Mouse (Mus musculus) heart, embryonic 10.5 days (tissue): ENCODE results near the gene Soat1. TPM values are rescaled to one million over a fixed set of nuclear protein-coding genes. Genes with fewer than 3 reads are reported as not detected.
A peak's percentile ranks its signal among the peaks of the same experiment; 100 is the strongest.

Experiments used
- DNase-seq: peaks from one replicate; pipeline ENCODE4 v3.0.0-alpha.2; 2017; ENCODE audit warnings: low spot score
- H3K27ac ChIP-seq: fragments of 300-500 bp; sonication (generic); 2 replicates; pipeline ENCODE4 v1.5.1; 2016; ENCODE audit warnings: mild to moderate bottlenecking
- H3K27me3 ChIP-seq: fragments of 300-500 bp; sonication (generic); 2 replicates; pipeline ENCODE4 v1.6.1; 2016; ENCODE audit warnings: mild to moderate bottlenecking; ENCODE audit not compliant: poor library complexity, insufficient read depth, severe bottlenecking
- H3K36me3 ChIP-seq: fragments of 300-500 bp; sonication (generic); 2 replicates; pipeline ENCODE4 v1.6.1; 2016; ENCODE audit warnings: mild to moderate bottlenecking, moderate library complexity
- H3K4me1 ChIP-seq: fragments of 300-500 bp; sonication (generic); 2 replicates; pipeline ENCODE4 v1.6.1; 2016; ENCODE audit warnings: mild to moderate bottlenecking
- H3K4me3 ChIP-seq: fragments of 300-500 bp; sonication (generic); 2 replicates; pipeline ENCODE4 v1.5.1; 2016; ENCODE audit warnings: mild to moderate bottlenecking, moderate library complexity
- H3K9me3 ChIP-seq: fragments of 300-500 bp; sonication (generic); 2 replicates; pipeline ENCODE4 v1.6.1; 2016; ENCODE audit warnings: mild to moderate bottlenecking, moderate library complexity
- WGBS: fragments of 180-500 bp; shearing (Covaris S2); methylation state at CpG from one replicate; pipeline ENCODE4 v1.1.7; 2016; 5-methylcytosine and 5-hydroxymethylcytosine counted together
- polyA plus RNA-seq: library from polyadenylated mRNA; unstranded; fragments of >200 nt; fragmentation: Nextera tagmentation; extraction: Ambion mirVana; gene quantifications from 2 replicates; pipeline ENCODE4 v1.2.1, GENCODE M21; 2016

The Soat1 gene
- polyA plus RNA-seq, 1 experiment from 2014 or later = 60.6 TPM

DNA sequence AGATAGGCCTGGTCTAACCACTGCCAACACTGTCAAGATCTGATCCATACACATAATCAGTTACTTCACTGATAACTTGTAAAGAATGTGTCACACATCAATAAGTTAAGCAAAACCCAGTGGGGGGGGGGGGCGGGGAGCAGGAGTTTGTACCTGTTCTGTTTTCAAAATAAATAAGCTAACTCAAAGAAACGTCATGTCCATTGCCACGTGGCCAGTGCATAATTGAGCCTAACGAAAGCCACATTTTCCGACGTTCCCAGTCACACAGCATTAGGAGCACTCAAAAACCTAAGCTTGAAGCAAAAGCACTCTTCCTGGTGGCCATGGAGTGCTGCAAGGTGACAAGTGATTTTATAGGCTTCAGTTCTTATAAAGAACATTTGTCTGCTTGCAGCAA lies 13.1 kb downstream of the Soat1 start:
- no peak overlapping the region for H3K4me3 ChIP-seq
- H3K9me3 ChIP-seq = no peaks in the 10 kb centered on the region
- WGBS = 82% methylated on average over 6 of the region's 6 CpGs
- H3K36me3 ChIP-seq = peaks cover 26% of the 10 kb centered on the region
- no peaks in the 10 kb centered on the region for H3K27me3 ChIP-seq
- H3K4me1 ChIP-seq = peaks cover 17% of the 10 kb centered on the region
- no peak for DNase-seq
- H3K27ac ChIP-seq = no peak overlapping the region

DNA sequence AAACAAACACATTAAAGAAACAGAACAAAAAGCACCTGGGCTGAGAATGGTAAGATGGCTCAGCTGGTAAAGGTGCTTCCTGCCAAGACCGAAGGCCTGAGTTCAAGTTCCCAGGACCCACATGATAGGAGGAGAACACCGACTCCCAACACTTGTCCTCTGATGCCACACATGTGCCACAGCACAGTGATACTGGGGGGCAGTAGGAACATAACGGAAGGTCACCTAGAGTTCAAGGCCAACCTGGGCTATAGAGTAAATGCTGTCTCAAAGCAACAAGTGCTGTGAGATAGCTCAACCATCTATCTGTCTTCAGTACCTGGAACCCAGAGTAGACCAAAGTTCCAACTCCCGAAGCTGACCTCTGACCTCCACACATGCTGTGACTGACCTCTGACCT lies 13.9 kb downstream of the Soat1 start:
- H3K27ac ChIP-seq = 0 out of 2 replicates have a peak overlapping the region, but pooled peaks have one; percentile 36
- no peaks in the 10 kb centered on the region for H3K9me3 ChIP-seq
- 90% methylated on average over 4 of the region's 4 CpGs for WGBS
- no peak for DNase-seq
- no peaks in the 10 kb centered on the region for H3K27me3 ChIP-seq
- H3K4me3 ChIP-seq = no peak overlapping the region
- H3K4me1 ChIP-seq = peaks cover 17% of the 10 kb centered on the region
- H3K36me3 ChIP-seq = peaks cover 26% of the 10 kb centered on the region

DNA sequence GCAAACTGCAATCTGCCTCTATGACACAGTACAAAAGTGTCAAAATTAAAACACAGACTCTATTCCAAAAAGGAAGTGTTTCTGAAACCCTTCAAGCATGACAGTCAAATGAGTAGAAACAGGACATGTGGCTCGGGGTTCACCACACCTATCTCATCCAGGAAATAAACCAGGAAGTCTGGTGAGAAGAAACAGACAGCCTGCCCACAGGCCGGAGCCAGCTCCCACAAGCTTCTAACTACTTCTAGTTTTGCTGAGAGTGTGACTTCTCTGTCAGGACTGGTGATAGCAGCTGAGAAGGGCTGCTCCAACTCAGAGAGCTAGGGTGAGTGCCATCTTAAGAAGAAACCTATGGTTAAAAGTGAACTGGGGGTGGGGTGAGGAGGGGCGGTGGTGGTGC lies 14.4 kb downstream of the Soat1 start:
- DNase-seq = no peak
- Histone ChIP-seq H3K9me3 (no peaks in the 10 kb centered on the region), H3K4me1 (peaks cover 17% of the 10 kb centered on the region), H3K27ac (peak overlapping the region; percentile 36; the same call in 1 of the 2 replicates), H3K27me3 (no peaks in the 10 kb centered on the region), H3K36me3 (peaks cover 26% of the 10 kb centered on the region), H3K4me3 (no peak overlapping the region)
- WGBS = 38% methylated on average over 3 of the region's 3 CpGs

DNA sequence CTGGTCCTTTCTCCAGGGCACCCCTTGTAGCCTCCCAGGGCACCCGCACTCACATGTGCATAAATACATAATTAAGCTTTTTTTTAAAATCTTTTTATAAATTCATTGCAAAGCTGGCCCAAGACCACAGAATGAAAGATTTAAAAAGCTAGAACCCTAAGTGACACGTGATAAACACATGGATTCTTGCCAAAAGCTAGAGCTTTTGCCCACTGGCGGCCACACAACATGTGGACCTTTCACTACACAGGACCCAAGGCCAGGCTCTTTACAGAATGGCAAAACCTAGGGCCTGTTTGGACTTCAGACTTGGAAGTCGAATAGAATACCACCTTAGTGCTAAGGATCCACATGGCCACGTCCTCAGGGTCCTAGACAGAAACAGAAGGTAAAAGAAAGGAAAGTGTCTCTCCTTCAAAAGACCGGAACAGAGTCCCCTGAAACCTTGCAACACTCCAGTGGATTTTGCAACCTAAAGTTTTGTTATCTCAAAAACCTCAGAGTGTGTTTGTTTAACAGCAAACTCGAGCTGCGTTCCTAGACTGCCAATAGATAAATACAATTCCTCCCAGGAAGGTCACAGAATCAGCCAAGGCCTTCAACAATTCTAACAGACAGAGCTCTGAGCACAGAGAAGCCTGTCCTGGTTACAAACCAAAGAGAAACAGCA lies 15.6 kb downstream of the Soat1 start:
- Histone ChIP-seq H3K27me3 (no peaks in the 10 kb centered on the region), H3K4me1 (peaks cover 23% of the 10 kb centered on the region), H3K4me3 (no peak overlapping the region), H3K9me3 (no peaks in the 10 kb centered on the region), H3K27ac (no peak overlapping the region), H3K36me3 (peaks cover 28% of the 10 kb centered on the region)
- WGBS = 57% methylated on average over 8 of the region's 8 CpGs
- no peak for DNase-seq

DNA sequence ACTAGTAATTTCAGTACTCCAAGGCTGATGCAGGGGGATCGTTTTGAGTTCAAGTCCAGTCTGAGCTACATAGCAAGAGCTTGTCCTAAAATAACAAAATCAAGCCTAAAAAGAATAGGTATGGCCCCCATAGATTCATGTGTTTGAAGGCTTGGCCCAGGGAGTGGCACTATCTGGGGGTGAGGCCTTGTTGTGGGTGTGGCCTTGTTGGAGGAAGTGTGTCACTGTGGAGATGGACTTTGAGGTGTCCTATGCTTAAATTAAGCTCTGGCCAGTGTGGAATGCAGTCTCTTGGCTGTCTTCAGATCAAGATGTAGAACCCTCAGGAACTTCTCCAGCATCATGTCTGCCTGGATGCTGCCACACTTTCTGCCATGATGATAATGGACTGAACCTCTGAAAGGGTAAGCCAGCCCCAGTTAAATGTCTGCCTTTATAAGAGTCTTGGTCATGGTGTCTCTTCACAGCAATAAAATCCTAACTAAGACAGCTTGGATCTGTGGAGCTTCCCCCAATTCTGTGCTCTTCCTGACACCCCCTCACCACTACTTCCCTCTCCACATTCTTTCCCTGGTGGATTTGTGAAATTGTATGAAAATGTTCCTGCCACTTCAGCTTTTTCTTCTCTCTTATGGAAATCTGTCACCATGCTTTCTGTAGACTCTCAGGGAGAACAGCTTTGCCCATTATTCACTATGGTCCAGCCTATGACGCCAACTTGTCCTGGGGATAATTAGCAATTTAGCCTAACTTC lies 18.9 kb downstream of the Soat1 start:
- H3K9me3 ChIP-seq = no peaks in the 10 kb centered on the region
- no peak overlapping the region for H3K27ac ChIP-seq
- no peaks in the 10 kb centered on the region for H3K27me3 ChIP-seq
- no peak overlapping the region for H3K4me3 ChIP-seq
- DNase-seq = no peak
- H3K4me1 ChIP-seq = peaks cover 15% of the 10 kb centered on the region
- H3K36me3 ChIP-seq = peaks cover 27% of the 10 kb centered on the region
- WGBS = 91% methylated on average over 2 of the region's 2 CpGs

DNA sequence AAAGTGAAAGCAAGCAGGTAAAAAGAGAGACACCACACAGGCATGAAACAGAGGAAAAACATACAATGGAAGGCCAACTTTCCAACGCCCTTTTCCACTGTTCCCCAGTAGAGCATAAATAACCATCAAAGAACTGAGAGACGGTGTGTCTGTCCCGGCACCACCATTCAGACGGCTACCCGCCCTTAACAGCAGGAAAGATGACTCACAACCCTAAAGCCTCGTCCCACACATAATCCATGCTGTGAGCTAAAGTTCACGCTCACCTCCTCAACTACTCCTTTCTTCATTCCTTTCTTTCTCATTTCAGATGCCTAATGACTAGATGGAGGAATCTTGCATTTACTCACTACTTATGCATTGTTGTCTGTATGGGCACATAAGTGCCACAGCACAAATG lies 19.7 kb downstream of the Soat1 start:
- Histone ChIP-seq H3K36me3 (peaks cover 27% of the 10 kb centered on the region), H3K9me3 (no peaks in the 10 kb centered on the region), H3K4me1 (peaks cover 14% of the 10 kb centered on the region), H3K27ac (no peak overlapping the region), H3K4me3 (no peak overlapping the region), H3K27me3 (no peaks in the 10 kb centered on the region)
- 42% methylated on average over 7 of the region's 7 CpGs for WGBS
- DNase-seq = no peak

DNA sequence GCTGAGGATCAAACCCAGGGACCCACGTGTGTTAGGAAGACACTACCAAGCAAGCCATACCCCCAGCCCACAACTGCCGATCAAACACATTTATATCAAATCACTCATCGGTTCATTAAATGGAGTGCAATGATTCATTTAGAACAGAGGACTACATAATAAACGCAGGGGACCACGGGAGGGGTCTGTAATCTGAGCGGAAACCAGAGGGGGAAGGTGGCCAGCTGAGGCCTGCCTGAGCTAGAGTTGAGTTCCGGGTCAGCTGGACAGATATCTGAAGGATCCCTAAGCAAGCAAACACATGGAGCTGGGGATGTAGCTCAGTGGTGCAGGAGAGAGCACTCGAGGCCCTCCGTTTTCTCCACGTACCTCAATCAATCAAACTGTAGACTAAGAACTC lies 20.3 kb downstream of the Soat1 start:
- Histone ChIP-seq H3K9me3 (no peaks in the 10 kb centered on the region), H3K27ac (no peak overlapping the region), H3K4me3 (no peak overlapping the region), H3K4me1 (peaks cover 17% of the 10 kb centered on the region), H3K36me3 (peaks cover 27% of the 10 kb centered on the region), H3K27me3 (no peaks in the 10 kb centered on the region)
- DNase-seq = no peak
- 72% methylated on average over 10 of the region's 10 CpGs for WGBS

DNA sequence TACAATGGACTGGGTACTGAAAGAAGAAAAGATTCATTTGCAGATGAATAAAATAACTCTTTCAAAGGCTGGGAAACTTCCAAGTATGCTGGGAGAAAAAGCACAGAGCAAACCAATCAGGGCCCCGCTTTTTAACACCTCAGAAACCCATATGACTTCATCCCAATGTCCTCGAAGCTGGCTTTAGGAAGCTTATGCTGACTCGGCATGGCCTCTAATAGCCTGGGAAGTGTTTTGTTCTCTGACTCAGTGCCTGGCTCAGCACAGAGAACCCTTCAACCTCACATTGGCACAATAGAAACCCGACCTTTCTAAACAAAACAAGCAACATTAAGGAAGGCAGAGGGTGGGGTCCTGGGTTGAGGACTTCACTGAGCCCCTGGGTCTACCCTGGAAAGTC lies 23.7 kb downstream of the Soat1 start:
- Histone ChIP-seq H3K4me1 (peaks cover 17% of the 10 kb centered on the region), H3K36me3 (peaks cover 20% of the 10 kb centered on the region), H3K27me3 (no peaks in the 10 kb centered on the region), H3K27ac (no peak overlapping the region), H3K9me3 (no peaks in the 10 kb centered on the region), H3K4me3 (no peak overlapping the region)
- 58% methylated on average over 4 of the region's 4 CpGs for WGBS
- no peak for DNase-seq

DNA sequence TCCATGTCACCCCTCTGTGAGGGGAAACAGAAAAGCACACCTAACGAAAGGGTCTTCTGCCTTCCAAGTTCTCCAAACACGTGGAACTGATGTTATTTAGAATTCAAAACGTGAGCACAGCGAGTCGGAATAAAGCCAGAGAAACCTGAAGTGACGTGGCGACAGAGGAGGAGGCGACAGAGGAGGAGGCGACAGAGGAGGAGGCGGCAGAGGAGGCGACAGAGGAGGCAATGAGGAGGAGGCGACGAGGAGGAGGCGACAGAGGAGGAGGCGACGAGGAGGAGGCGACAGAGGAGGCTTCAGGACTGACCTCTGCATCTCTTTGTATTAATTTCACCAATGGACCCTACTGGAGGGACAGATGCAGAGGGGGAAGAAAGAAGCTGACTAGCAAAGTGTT lies 24.4 kb downstream of the Soat1 start:
- Histone ChIP-seq H3K4me1 (peaks cover 17% of the 10 kb centered on the region), H3K36me3 (peaks cover 20% of the 10 kb centered on the region; the same call in 1 of the 2 replicates), H3K4me3 (no peak overlapping the region), H3K27me3 (no peaks in the 10 kb centered on the region), H3K9me3 (no peaks in the 10 kb centered on the region), H3K27ac (no peak overlapping the region)
- 67% methylated on average over 17 of the region's 17 CpGs for WGBS
- no peak for DNase-seq

DNA sequence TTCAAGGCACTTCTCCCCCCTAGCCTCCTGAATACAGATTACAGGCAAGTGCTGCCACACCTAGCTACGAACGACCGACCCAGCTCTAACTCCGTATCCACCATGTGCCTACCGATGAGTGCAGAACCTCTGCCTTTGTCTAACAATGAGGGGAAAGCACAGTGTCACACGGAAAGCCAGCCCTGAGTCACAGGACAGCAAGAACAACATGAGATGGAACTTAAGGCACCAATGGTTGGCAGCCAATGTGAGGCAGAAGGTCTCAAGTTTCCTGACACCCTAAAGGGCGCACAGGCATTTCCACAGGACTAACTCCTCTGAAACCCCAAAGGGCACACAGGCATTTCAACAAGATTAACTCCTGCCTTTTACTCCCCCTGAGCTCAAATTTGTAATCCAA lies 25.0 kb downstream of the Soat1 start:
- Histone ChIP-seq H3K4me1 (peaks cover 14% of the 10 kb centered on the region), H3K36me3 (peaks cover 17% of the 10 kb centered on the region; the same call in 1 of the 2 replicates), H3K27ac (no peak overlapping the region), H3K9me3 (no peaks in the 10 kb centered on the region), H3K27me3 (no peaks in the 10 kb centered on the region), H3K4me3 (no peak overlapping the region)
- WGBS = 83% methylated on average over 7 of the region's 7 CpGs
- DNase-seq = no peak

DNA sequence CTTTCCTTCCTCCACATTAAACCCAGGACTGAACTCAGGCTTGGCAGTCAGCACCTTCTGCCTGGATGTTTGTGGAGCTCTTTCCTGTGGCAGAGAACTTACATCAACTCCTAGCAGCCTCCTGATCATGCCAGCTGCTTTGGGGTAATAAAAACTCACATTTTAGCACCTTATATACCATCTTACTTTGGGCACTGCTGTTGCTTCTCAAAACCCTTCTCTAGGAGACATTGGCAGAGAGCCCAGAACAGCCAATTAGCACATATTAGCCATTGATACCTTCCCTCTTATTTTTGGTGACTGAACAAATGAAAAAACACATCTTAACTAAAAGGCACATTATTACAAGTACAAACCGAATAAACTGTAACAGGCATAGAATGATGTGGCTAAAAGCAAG lies 29.1 kb downstream of the Soat1 start:
- no peak for DNase-seq
- Histone ChIP-seq H3K27ac (no peak overlapping the region), H3K4me3 (no peak overlapping the region), H3K36me3 (peaks cover 39% of the 10 kb centered on the region), H3K4me1 (peaks cover 11% of the 10 kb centered on the region), H3K9me3 (no peaks in the 10 kb centered on the region), H3K27me3 (no peaks in the 10 kb centered on the region)
- WGBS = 83% methylated on average over 1 of the region's 1 CpGs

DNA sequence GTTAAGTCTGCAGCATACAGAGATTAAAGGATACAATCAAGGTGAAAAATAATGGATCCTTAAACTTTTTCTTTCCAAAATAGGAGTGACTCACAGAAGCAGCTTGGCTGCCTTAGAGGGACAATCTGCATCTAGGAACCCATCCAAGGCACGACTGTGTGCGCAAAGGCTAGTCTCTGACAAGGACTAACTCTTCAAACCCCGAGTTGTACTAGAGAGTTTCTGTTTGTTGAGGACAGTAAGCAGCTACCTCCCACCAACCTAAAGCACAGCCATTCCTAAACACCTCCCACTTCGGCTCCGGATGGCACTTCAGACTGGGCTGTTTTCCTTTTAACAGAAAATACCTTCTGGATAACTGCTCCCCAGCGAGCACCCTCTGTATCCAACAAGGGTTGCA lies 31.4 kb downstream of the Soat1 start:
- no peak overlapping the region for H3K27ac ChIP-seq
- H3K4me1 ChIP-seq = no peaks in the 10 kb centered on the region
- H3K36me3 ChIP-seq = peaks cover 61% of the 10 kb centered on the region
- no peaks in the 10 kb centered on the region for H3K27me3 ChIP-seq
- H3K4me3 ChIP-seq = no peak overlapping the region
- DNase-seq = no peak
- WGBS = 84% methylated on average over 6 of the region's 6 CpGs
- no peaks in the 10 kb centered on the region for H3K9me3 ChIP-seq

DNA sequence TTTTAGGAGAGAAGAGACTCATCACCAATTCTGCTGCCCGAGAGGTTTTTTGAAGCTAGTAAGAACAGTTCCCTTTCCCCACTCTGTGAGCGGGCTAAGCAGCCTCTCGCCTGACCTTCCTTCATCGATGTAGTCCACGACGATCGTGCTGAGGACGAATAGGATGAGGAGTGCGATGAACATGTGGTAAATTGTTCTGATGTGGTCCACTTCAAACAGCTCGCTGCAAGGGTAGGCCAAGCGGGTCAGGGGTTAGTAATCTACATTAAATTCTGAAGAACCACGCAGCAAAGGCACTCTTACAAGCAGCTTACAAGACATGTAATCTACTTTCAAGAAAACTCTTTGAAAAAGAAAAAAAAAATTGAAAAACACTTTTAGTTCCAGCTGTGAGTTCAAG lies 31.9 kb downstream of the Soat1 start:
- Histone ChIP-seq H3K27ac (no peak overlapping the region), H3K27me3 (no peaks in the 10 kb centered on the region), H3K4me3 (no peak overlapping the region), H3K9me3 (no peaks in the 10 kb centered on the region), H3K36me3 (peaks cover 66% of the 10 kb centered on the region), H3K4me1 (no peaks in the 10 kb centered on the region)
- WGBS = 92% methylated on average over 12 of the region's 12 CpGs
- DNase-seq = no peak
